Mouse (Mus musculus): ENCODE measurements at regions not wholly inside any gene's neighbourhood (a gene's known extent, or its start where the extent isn't known, plus 50 kb on each side); places are given as distances from the start of the nearest gene placed in this dataset.

- TF ChIP-seq NRF1 (IDR thresholded peaks at IDR 0.05; ENCODE audit: insufficient read depth, low read depth, low read length, poor library complexity, severe bottlenecking) (peak; percentile 34; the same call in 1 of the 2 replicates), TBP (IDR thresholded peaks at IDR 0.05; ENCODE audit: low read depth, low read length) (no peak), MYC (IDR thresholded peaks at IDR 0.05; ENCODE audit: low read depth, low read length) (no peak), MAX (IDR thresholded peaks at IDR 0.05; ENCODE audit: low read length) (no peak), SMC3 (IDR thresholded peaks at IDR 0.05; ENCODE audit: low read depth, low read length) (no peak)
Observed at GRCm38 (mm10) chr13:98424000-98424399, 67.8 kb downstream of the Gm10320 start (continued).

GRCm38 (mm10) chr13:98420419-98421043 lies 66.5 kb downstream of the Foxd1 start:
- Histone ChIP-seq H3K9me3 (replicated peaks; ENCODE audit: insufficient read depth, low read length) (no peaks in the 10 kb centered on the region), H3K4me1 (ENCODE audit: control insufficient read depth in 1 of 2, insufficient read depth in 2 of 2, low read length in 2 of 2) (peaks cover 0 to 3% of the 10 kb centered on the region in 2 experiments; a peak in 2 of 4 replicates), H3K9ac (ENCODE audit: control insufficient read depth, low read depth, low read length, poor library complexity, severe bottlenecking) (no peak overlapping the region), H3K36me3 (ENCODE audit: control insufficient read depth in 1 of 2, insufficient read depth in 2 of 2, low read length in 2 of 2) (peaks cover 0 to 2% of the 10 kb centered on the region in 2 experiments; a peak in 2 of 4 replicates), H3K27ac (ENCODE audit: control insufficient read depth, low read depth, low read length) (no peak overlapping the region), H3K4me3 (ENCODE audit: control insufficient read depth in 1 of 2, insufficient read depth in 1 of 2, low read depth in 2 of 2, low read length in 2 of 2) (no peak overlapping the region), H3K27me3 (ENCODE audit: control insufficient read depth in 1 of 2, insufficient read depth in 2 of 2, low read length in 2 of 2) (peaks cover 0 to 3% of the 10 kb centered on the region in 2 experiments; a peak in 1 of 4 replicates), H3K79me2 (ENCODE audit: control insufficient read depth, insufficient read depth, low read length, poor library complexity) (no peaks in the 10 kb centered on the region)
- no peak for DNase-seq (ENCODE audit: low read depth, low spot score)
- TF ChIP-seq USF2 (IDR thresholded peaks at IDR 0.05; ENCODE audit: borderline replicate concordance in 1 of 2, insufficient read depth in 1 of 2, low read depth in 1 of 2, low read length in 2 of 2) (no peak), EP300 (IDR thresholded peaks at IDR 0.05; ENCODE audit: low read depth in 1 of 2, low read length in 2 of 2) (no peak), POLR2AphosphoS2 (IDR thresholded peaks at IDR 0.05; ENCODE audit: low read length) (no peak), POLR2A (IDR thresholded peaks at IDR 0.05; ENCODE audit: control insufficient read depth in 1 of 2, insufficient read depth in 1 of 2, low read depth in 1 of 2, low read length in 2 of 2, poor library complexity in 1 of 2) (no peak), ELF1 (IDR thresholded peaks at IDR 0.05; ENCODE audit: low read depth, low read length) (no peak), MYC (IDR thresholded peaks at IDR 0.05; ENCODE audit: low read depth, low read length) (no peak), GABPA (IDR thresholded peaks at IDR 0.05; ENCODE audit: low read depth, low read length) (no peak), KAT2A (conservative IDR thresholded peaks at IDR 0.05; ENCODE audit: low read depth, low read length) (no peak), RAD21 (IDR thresholded peaks at IDR 0.05; ENCODE audit: low read depth, low read length) (no peak), MXI1 (IDR thresholded peaks at IDR 0.05; ENCODE audit: low read depth, low read length) (no peak), ZNF384 (IDR thresholded peaks at IDR 0.05; ENCODE audit: low read depth, low read length) (no peak), GATA1 (IDR thresholded peaks at IDR 0.05; ENCODE audit: low read depth, low read length) (no peak), ZMIZ1 (IDR thresholded peaks at IDR 0.05; ENCODE audit: low read depth, low read length) (no peak), NELFE (IDR thresholded peaks at IDR 0.05; ENCODE audit: low read depth, low read length) (no peak), HCFC1 (IDR thresholded peaks at IDR 0.05; ENCODE audit: low read depth, low read length) (no peak), BHLHE40 (IDR thresholded peaks at IDR 0.05; ENCODE audit: borderline replicate concordance, low read depth, low read length) (no peak)

Data from MEL (cell line).